Mouse (Mus musculus) naive thymus-derived CD4-positive, alpha-beta T cell, adult 5 months (primary cell): ENCODE data around the gene Klk1b4. TPM values are rescaled to one million over a fixed set of nuclear protein-coding genes. Genes with fewer than 3 reads are reported as not detected.

Source experiments
- polyA plus RNA-seq: library from polyadenylated mRNA; unstranded; fragments of 100-300 nt; shearing (Covaris generic); gene quantifications from one replicate; pipeline ENCODE4 v1.2.1, GENCODE M21; 2017

The Klk1b4 gene
- polyA plus RNA-seq, result not detected

DNA sequence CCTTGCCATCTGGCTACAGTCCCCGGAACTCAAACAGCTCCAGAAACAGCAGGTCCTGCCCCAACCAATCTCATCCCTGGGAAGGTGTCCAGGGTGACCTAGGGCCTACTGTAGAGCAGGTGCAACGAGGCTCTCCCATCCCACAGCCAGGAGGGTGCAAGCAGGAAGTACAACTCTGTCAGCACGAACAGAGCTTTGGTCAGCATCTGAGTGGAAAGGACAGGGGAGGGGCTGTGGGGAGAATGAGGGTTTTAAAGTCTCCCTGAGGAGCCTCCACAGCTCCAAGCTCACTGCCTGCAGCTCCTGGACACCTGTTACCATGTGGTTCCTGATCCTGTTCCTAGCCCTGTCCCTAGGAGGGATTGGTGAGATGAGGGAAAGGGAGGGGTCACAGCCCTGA is at the start of gene Klk1b4:
Gene Klk1b4, plus strand, starts transcription at position 301 of the 400 bp plus-strand sequence.

GRCm38 (mm10) chr7:44187936-44188335 is 19.3 kb upstream of the Klk1b4 start, which contains the start of gene Klk1b24:
Gene Klk1b24 (plus strand): TSS chr7:44188236.

DNA sequence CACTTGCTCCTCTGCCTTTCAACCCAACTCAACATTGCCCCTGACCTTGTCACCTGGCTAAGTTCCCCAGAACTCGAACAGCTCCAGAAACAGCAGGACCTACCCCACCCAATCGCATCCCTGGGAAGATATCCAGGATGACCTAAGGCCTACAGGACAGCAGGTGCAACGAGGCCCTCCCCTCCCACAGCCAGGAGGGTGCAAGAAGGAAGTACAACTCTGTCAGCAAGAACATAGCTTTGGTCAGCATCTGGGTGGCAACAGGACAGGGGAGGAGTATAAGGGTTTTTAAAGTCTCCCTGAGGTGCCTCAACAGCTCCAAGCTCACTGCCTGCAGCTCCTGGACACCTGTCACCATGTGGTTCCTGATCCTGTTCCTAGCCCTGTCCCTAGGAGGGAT is 9.3 kb upstream of the Klk1b4 start, which contains the start of gene Klk1b3:
Gene Klk1b3, plus strand, starts transcription at position 301 of the 400 bp plus-strand sequence.

DNA sequence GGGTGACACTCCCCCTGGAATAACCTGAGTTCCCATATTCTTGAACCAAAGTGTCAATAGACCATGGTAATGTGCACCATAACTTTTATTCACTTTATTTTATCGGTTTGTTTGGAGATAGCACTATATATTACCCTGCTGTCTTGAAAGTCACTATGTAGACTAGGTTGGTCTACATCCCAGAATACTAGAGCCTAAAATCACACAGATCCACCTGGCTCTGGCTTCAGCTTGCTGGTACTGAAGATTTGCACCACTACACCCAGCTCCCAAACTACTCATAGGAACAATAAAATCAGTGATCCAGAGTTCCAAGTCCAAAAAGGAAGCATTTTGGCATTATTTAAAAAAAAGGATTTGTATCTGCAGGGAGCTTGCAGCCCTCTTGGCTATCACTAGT is 8.4 kb downstream of the Klk1b4 start, which contains the start of gene Klk1b5:
Gene Klk1b5, plus strand, starts transcription at position 301 of the 400 bp plus-strand sequence.

DNA sequence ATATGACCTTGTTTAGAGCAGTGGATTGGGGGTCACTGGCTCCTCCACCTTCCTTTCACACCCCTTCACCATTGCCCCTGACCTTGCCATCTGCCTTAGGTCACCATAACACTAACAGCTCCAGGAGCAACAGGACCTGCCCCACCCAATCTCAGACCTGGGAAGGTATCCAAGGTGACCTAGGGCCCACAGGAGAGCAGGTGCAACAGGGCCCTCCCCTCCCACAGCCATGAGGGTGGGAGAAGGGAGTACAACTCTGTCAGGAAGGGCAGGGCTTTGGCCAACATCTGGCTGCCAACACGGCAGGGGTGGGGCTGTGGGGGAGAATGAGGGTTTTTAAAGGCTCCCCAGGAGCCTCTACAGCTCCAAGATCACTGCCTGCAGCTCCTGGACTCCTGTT is 17.8 kb downstream of the Klk1b4 start, which contains the start of gene Klk1:
Gene Klk1, plus strand, starts transcription at position 285 of the 400 bp plus-strand sequence.

DNA sequence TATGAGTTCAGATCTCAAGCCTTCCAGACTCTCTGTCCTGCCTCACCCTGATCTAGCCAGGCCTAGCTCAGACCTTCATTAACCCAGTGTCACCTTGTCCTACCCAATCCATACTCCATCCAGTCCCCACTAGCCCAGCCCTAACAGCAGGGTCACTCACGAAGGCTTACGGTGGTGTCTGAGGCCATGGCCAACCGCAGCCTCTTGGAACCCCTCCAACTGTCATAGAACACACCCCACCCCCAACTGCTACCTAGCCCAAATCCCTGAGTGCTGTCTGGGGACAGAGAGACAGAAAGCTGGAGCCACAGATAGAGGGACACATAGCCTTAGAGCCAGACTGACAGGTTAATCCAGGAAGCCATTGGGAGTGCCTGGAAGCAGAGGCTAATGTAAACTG is 28.7 kb downstream of the Klk1b4 start, which contains the start of gene Gm36864:
Gene Gm36864, plus strand, starts transcription at position 269 of the 400 bp plus-strand sequence.

DNA sequence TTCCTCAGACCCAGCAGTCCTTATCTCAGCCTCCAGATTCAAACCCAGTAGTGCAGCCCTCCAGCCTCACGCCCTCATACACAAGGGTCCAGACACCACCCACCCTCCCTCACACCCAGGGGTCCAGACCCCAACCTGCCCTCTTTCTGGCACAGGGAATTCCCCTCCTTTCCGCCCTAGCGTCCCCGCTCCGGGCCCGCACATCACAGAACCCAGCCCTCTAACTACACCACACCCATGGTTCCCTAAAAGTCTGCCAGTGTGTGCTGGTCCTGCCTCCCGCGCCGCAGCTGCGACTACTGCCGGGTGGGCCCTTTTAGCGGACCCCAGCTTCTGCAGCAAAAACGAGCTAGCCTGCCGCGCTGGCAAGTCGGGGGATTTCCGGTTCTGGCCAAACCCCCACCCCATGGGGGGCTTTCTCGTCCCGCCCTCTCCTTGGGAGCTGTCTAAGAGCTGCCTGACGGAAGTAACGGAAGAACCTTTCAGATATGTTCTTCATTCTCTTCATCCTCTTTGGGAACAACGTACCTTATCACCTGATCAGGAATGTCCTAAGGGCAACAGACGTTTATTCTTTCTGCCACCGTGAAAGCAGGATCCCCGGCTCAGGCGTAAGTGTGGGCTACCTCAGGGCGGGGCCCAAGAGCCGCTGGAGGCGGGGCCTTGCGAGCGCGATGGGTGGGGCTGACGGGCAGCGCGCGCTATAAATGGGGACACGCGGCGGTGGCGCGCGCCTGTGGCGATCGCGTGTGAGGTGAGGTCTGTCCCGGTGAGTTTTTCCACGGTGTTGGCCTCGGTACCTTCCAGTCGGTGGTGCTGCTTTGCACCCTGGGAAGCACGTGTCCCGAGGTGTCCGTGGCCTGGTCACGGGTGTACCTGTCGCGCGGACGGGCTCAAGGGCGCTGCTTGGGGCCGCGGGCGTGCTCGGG is 39.1 kb downstream of the Klk1b4 start, which contains the start of the genes 1700028J19Rik and 2410002F23Rik:
Gene 1700028J19Rik, minus strand, starts transcription at position 641 of the 929 bp plus-strand sequence.
Gene 2410002F23Rik, plus strand, starts transcription at position 668 of the 929 bp plus-strand sequence.

GRCm38 (mm10) chr7:44257278-44257677 is 50.0 kb downstream of the Klk1b4 start, which contains the start of gene Acp4:
Gene Acp4 (minus strand): TSS chr7:44257378.

DNA sequence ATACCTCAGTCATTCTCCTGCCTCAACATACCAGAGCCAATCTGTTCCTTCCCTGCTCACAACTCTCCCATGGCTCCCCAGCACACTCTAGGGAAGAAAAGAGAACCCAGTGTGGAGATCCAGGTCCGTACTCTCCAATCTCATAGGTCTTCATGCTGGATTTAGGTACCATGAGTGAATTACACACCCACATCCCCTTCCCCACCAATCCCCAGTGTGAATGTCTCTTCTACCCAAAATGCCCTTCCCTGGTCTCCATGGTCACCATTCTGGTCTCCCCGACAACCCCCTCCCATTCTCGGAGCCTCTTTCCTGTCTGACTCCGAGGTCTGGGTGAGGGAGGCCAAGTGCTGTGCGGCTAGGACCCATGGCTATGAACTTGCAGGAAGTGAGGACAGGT is 53.9 kb downstream of the Klk1b4 start, which contains the start of gene Gm15517:
Gene Gm15517, plus strand, starts transcription at position 301 of the 400 bp plus-strand sequence.

Other genes starting within 250 kb of the Klk1b4 start
- gene Klk1b1, start 240.7 kb upstream of the Klk1b4 start, polyA plus RNA-seq, result not detected
- gene Klk1b9, start 231.4 kb upstream of the Klk1b4 start, polyA plus RNA-seq, result not detected
- gene Klk1b11, start 211.6 kb upstream of the Klk1b4 start, polyA plus RNA-seq, result not detected
- gene Klk1b26, start 195.3 kb upstream of the Klk1b4 start, polyA plus RNA-seq, result not detected
- gene Klk1b27, start 155.1 kb upstream of the Klk1b4 start, polyA plus RNA-seq, result not detected
- gene Klk1b21, start 105.1 kb upstream of the Klk1b4 start, polyA plus RNA-seq, result not detected
- gene Klk1b22, start 94.8 kb upstream of the Klk1b4 start, polyA plus RNA-seq, result not detected
- gene Klk1b16, start 70.7 kb upstream of the Klk1b4 start, polyA plus RNA-seq, result not detected
- not detected for gene Klk1b24, start 19.2 kb upstream of the Klk1b4 start, polyA plus RNA-seq
- gene Klk1b3, start 9.2 kb upstream of the Klk1b4 start, polyA plus RNA-seq, result not detected
- gene Klk1b5, start 8.5 kb downstream of the Klk1b4 start, polyA plus RNA-seq, result not detected
- not detected for gene Klk1, start 17.9 kb downstream of the Klk1b4 start, polyA plus RNA-seq
- not detected for gene Gm36864, start 28.7 kb downstream of the Klk1b4 start, polyA plus RNA-seq
- 1.1 TPM for gene 1700028J19Rik, start 39.3 kb downstream of the Klk1b4 start, polyA plus RNA-seq
- gene 2410002F23Rik, start 39.3 kb downstream of the Klk1b4 start, polyA plus RNA-seq, result 266 TPM
- not detected for gene Acp4, start 49.9 kb downstream of the Klk1b4 start, polyA plus RNA-seq
- gene Gm15517, start 54.0 kb downstream of the Klk1b4 start, polyA plus RNA-seq, result not detected
- gene Clec11a, start 99.5 kb downstream of the Klk1b4 start, polyA plus RNA-seq, result 0.46 TPM
- gene Shank1, start 102.8 kb downstream of the Klk1b4 start, polyA plus RNA-seq, result 0.09 TPM
- 0.49 TPM for gene Syt3, start 176.7 kb downstream of the Klk1b4 start, polyA plus RNA-seq
- gene 1700008O03Rik, start 178.4 kb downstream of the Klk1b4 start, polyA plus RNA-seq, result 0.66 TPM
- gene Lrrc4b, start 221.6 kb downstream of the Klk1b4 start, polyA plus RNA-seq, result not detected